Mouse (Mus musculus) neutrophil, adult 83 days (primary cell): Measurements from ENCODE around the gene Mcts2. TPM values are rescaled to one million over a fixed set of nuclear protein-coding genes. Genes with fewer than 3 reads are reported as not detected.

ENCODE experiments used
- total RNA-seq, 2 experiments: library from RNA; stranded (reverse); gene quantifications; one replicate each; pipeline ENCODE4 v1.2.4; 2023

Mcts2 gene
- 10 to 100 TPM; 12.2 to 18.7 TPM for total RNA-seq

GRCm38 (mm10) chr2:152686806-152687267 lies at the start of gene Mcts2:
TSS of gene Mcts2 (plus strand) at chr2:152687035.

GRCm38 (mm10) chr2:152669256-152669638 lies 17.6 kb upstream of the Mcts2 start, which contains the start of gene H13:
TSS of gene H13 (plus strand) at chr2:152669461.

GRCm38 (mm10) chr2:152736090-152736601 lies 49.3 kb downstream of the Mcts2 start, which contains the start of gene Id1:
TSS of gene Id1 (plus strand) at chr2:152736251.

Other genes with a start within 250 kb of the Mcts2 start
- not detected for gene Defb23, start 222.4 kb upstream of the Mcts2 start, total RNA-seq
- not detected for gene Defb20, start 210.0 kb upstream of the Mcts2 start, total RNA-seq
- gene Defb22, start 196.9 kb upstream of the Mcts2 start, total RNA-seq, result not detected
- gene Defb26, start 175.3 kb upstream of the Mcts2 start, total RNA-seq, result not detected
- gene Defb28, start 168.8 kb upstream of the Mcts2 start, total RNA-seq, result not detected
- gene Defb29, start 146.9 kb upstream of the Mcts2 start, total RNA-seq, result not detected
- not detected for gene Gm17416, start 117.7 kb upstream of the Mcts2 start, total RNA-seq
- not detected for gene Defb21, start 114.3 kb upstream of the Mcts2 start, total RNA-seq
- gene Defb19, start 106.7 kb upstream of the Mcts2 start, total RNA-seq, result not detected
- gene Defb45, start 87.6 kb upstream of the Mcts2 start, total RNA-seq, result not detected
- gene Defb36, start 82.7 kb upstream of the Mcts2 start, total RNA-seq, result not detected
- gene Defb25, start 64.0 kb upstream of the Mcts2 start, total RNA-seq, result not detected
- 10 to 100 TPM in 1 of 2 experiments, 1 to 10 TPM in 1; 9.6 to 13.4 TPM for gene Rem1, start 60.1 kb upstream of the Mcts2 start, total RNA-seq
- 100 to 1,000 TPM; 132 to 140 TPM for gene H13, start 17.6 kb upstream of the Mcts2 start, total RNA-seq
- 10 to 100 TPM; 72.5 to 80.1 TPM for gene Id1, start 49.2 kb downstream of the Mcts2 start, total RNA-seq
- not detected for gene Cox4i2, start 67.1 kb downstream of the Mcts2 start, total RNA-seq
- 10 to 100 TPM; 23.5 to 26.7 TPM for gene Bcl2l1, start 144.7 kb downstream of the Mcts2 start, total RNA-seq
- 10 to 100 TPM; 56.2 to 59.7 TPM for gene Tpx2, start 160.9 kb downstream of the Mcts2 start, total RNA-seq
- not detected for gene Mylk2, start 224.3 kb downstream of the Mcts2 start, total RNA-seq
- not detected for gene Foxs1, start 246.2 kb downstream of the Mcts2 start, total RNA-seq